Mouse (Mus musculus) hindbrain, embryonic 14.5 days (tissue): ENCODE results near the gene Tbx3. TPM values are rescaled to one million over a fixed set of nuclear protein-coding genes. Genes with fewer than 3 reads are reported as not detected.

Experiments used
- ATAC-seq: fragments of 200-750 bp; cut with Nextera tagmentation; 2 replicates; pipeline ENCODE4 v1.8.0; 2017; ENCODE audit warnings: moderate number of reproducible peaks, mild to moderate bottlenecking, moderate TSS enrichment, moderate library complexity; ENCODE audit not compliant: low FRiP score
- DNase-seq: peaks from one replicate; pipeline ENCODE4 v3.0.0-alpha.2; 2015; ENCODE audit warnings: low spot score
- H3K27ac ChIP-seq: fragments of 300-500 bp; sonication (generic); 2 replicates; pipeline ENCODE4 v1.5.1; 2014; ENCODE audit warnings: mild to moderate bottlenecking, moderate library complexity
- H3K27me3 ChIP-seq: fragments of 300-500 bp; sonication (generic); 2 replicates; pipeline ENCODE4 v1.6.1; 2014; ENCODE audit warnings: mild to moderate bottlenecking, low read length, mixed read lengths; ENCODE audit not compliant: control insufficient read depth, insufficient read depth
- H3K36me3 ChIP-seq: fragments of 300-500 bp; sonication (generic); replicated peaks from 2 replicates; pipeline ENCODE4 v1.6.1; 2014; ENCODE audit not compliant: control insufficient read depth, insufficient read depth
- H3K4me1 ChIP-seq: fragments of 300-500 bp; sonication (generic); replicated peaks from 2 replicates; pipeline ENCODE4 v1.6.1; 2014; ENCODE audit warnings: antibody characterized with exemption, low read length, mixed read lengths; ENCODE audit not compliant: control insufficient read depth, insufficient read depth
- H3K4me2 ChIP-seq: fragments of 300-500 bp; sonication (generic); replicated peaks from 2 replicates; pipeline ENCODE4 v1.6.1; 2014; ENCODE audit warnings: mild to moderate bottlenecking, moderate library complexity
- H3K4me3 ChIP-seq: fragments of 300-500 bp; sonication (generic); replicated peaks from 2 replicates; pipeline ENCODE4 v1.5.1; 2014; ENCODE audit warnings: mild to moderate bottlenecking, low read length
- H3K9ac ChIP-seq: fragments of 300-500 bp; sonication (generic); 2 replicates; pipeline ENCODE4 v1.6.1; 2014
- H3K9me3 ChIP-seq: fragments of 300-500 bp; sonication (generic); 2 replicates; pipeline ENCODE4 v1.6.1; 2016; ENCODE audit warnings: low read length; ENCODE audit not compliant: control insufficient read depth
- WGBS: fragments of 180-500 bp; shearing (Covaris S2); extraction: QIAGEN DNeasy Blood & Tissue Kit; methylation state at CpG from one replicate; pipeline ENCODE4 v1.1.7; 2014; 5-methylcytosine and 5-hydroxymethylcytosine counted together
- polyA plus RNA-seq: library from polyadenylated mRNA; unstranded; fragments of >200 nt; fragmentation: Nextera tagmentation; extraction: Ambion mirVana; gene quantifications from 2 replicates; pipeline ENCODE4 v1.2.1, GENCODE M21; 2014

Gene Tbx3
- polyA plus RNA-seq, 1 experiment from 2014 or later, result 6.6 TPM

- Histone ChIP-seq H3K4me1 (no peaks in the 10 kb centered on the region), H3K9me3 (no peaks in the 10 kb centered on the region), H3K9ac (no peak overlapping the region), H3K4me2 (no peak overlapping the region), H3K27me3 (peaks cover 100% of the 10 kb centered on the region), H3K4me3 (no peak overlapping the region), H3K36me3 (no peaks in the 10 kb centered on the region), H3K27ac (no peak overlapping the region)
- ATAC-seq, result no peak
- 2% methylated on average over 3 of the region's 3 CpGs for WGBS
- DNase-seq, result no peak
Measured at GRCm38 (mm10) chr5:119688306-119688705, 17.8 kb downstream of the Tbx3 start.

GRCm38 (mm10) chr5:119688914-119689420 lies 18.5 kb downstream of the Tbx3 start:
- no peak overlapping the region for H3K27ac ChIP-seq
- H3K9me3 ChIP-seq, result no peaks in the 10 kb centered on the region
- H3K27me3 ChIP-seq, result peaks cover 100% of the 10 kb centered on the region
- no peak for DNase-seq
- no peak overlapping the region for H3K4me2 ChIP-seq
- H3K9ac ChIP-seq, result no peak overlapping the region
- no peaks in the 10 kb centered on the region for H3K4me1 ChIP-seq
- H3K36me3 ChIP-seq, result no peaks in the 10 kb centered on the region
- ATAC-seq, result no peak
- WGBS, result 23% methylated on average over 8 of the region's 8 CpGs
- no peak overlapping the region for H3K4me3 ChIP-seq

- Histone ChIP-seq H3K4me3 (no peak overlapping the region), H3K9ac (no peak overlapping the region), H3K4me2 (no peak overlapping the region), H3K9me3 (no peaks in the 10 kb centered on the region), H3K27ac (no peak overlapping the region), H3K4me1 (no peaks in the 10 kb centered on the region), H3K36me3 (no peaks in the 10 kb centered on the region), H3K27me3 (peaks cover 99% of the 10 kb centered on the region)
- DNase-seq (no peak), ATAC-seq (no peak)
- WGBS, result 40% methylated on average over 3 of the region's 3 CpGs
Measured at GRCm38 (mm10) chr5:119689501-119689900, 19.0 kb downstream of the Tbx3 start.

- Histone ChIP-seq H3K4me3 (no peak overlapping the region), H3K9me3 (no peaks in the 10 kb centered on the region), H3K9ac (no peak overlapping the region), H3K4me2 (no peak overlapping the region), H3K27me3 (peaks cover 95% of the 10 kb centered on the region), H3K36me3 (no peaks in the 10 kb centered on the region), H3K4me1 (no peaks in the 10 kb centered on the region), H3K27ac (no peak overlapping the region)
- DNase-seq (peak; percentile 95), ATAC-seq (no peak)
- WGBS, result 0% methylated on average over 13 of the region's 13 CpGs
Measured at GRCm38 (mm10) chr5:119691075-119691474, 20.6 kb downstream of the Tbx3 start.

GRCm38 (mm10) chr5:119692425-119692824 lies 22.0 kb downstream of the Tbx3 start:
- ATAC-seq (no peak), DNase-seq (no peak)
- no peaks in the 10 kb centered on the region for H3K4me1 ChIP-seq
- H3K4me2 ChIP-seq, result no peak overlapping the region
- H3K9me3 ChIP-seq, result no peaks in the 10 kb centered on the region
- H3K27me3 ChIP-seq, result peaks cover 95% of the 10 kb centered on the region
- no peak overlapping the region for H3K27ac ChIP-seq
- 35% methylated on average over 6 of the region's 6 CpGs for WGBS
- H3K36me3 ChIP-seq, result no peaks in the 10 kb centered on the region
- no peak overlapping the region for H3K4me3 ChIP-seq
- H3K9ac ChIP-seq, result no peak overlapping the region

GRCm38 (mm10) chr5:119694914-119695313 lies 24.4 kb downstream of the Tbx3 start:
- 6% methylated on average over 8 of the region's 8 CpGs for WGBS
- H3K9ac ChIP-seq, result no peak overlapping the region
- H3K36me3 ChIP-seq, result no peaks in the 10 kb centered on the region
- peaks cover 82% of the 10 kb centered on the region for H3K27me3 ChIP-seq
- no peak overlapping the region for H3K4me3 ChIP-seq
- no peaks in the 10 kb centered on the region for H3K9me3 ChIP-seq
- DNase-seq (no peak), ATAC-seq (no peak)
- no peak overlapping the region for H3K27ac ChIP-seq
- H3K4me1 ChIP-seq, result no peaks in the 10 kb centered on the region
- no peak overlapping the region for H3K4me2 ChIP-seq

- Histone ChIP-seq H3K27me3 (peaks cover 76% of the 10 kb centered on the region), H3K27ac (no peak overlapping the region), H3K4me3 (no peak overlapping the region), H3K9me3 (no peaks in the 10 kb centered on the region), H3K36me3 (no peaks in the 10 kb centered on the region), H3K4me2 (no peak overlapping the region), H3K4me1 (no peaks in the 10 kb centered on the region), H3K9ac (no peak overlapping the region)
- DNase-seq (no peak), ATAC-seq (no peak)
- 74% methylated on average over 1 of the region's 1 CpGs for WGBS
Measured at GRCm38 (mm10) chr5:119703031-119703430, 32.6 kb downstream of the Tbx3 start.

GRCm38 (mm10) chr5:119704900-119705299 lies 34.4 kb downstream of the Tbx3 start:
- Histone ChIP-seq H3K4me1 (no peaks in the 10 kb centered on the region), H3K9ac (no peak overlapping the region), H3K27ac (no peak overlapping the region), H3K27me3 (peaks cover 85% of the 10 kb centered on the region), H3K9me3 (no peaks in the 10 kb centered on the region), H3K4me2 (no peak overlapping the region), H3K4me3 (no peak overlapping the region), H3K36me3 (no peaks in the 10 kb centered on the region)
- WGBS, result 58% methylated on average over 7 of the region's 7 CpGs
- ATAC-seq (no peak), DNase-seq (no peak)

GRCm38 (mm10) chr5:119706467-119706866 lies 36.0 kb downstream of the Tbx3 start:
- peak overlapping the region; percentile 18 for H3K4me2 ChIP-seq
- H3K27me3 ChIP-seq, result peaks cover 94% of the 10 kb centered on the region
- no peak for DNase-seq
- under 1% methylated on average over 17 of the region's 17 CpGs for WGBS
- ATAC-seq, result no peak
- H3K9ac ChIP-seq, result no peak overlapping the region
- no peaks in the 10 kb centered on the region for H3K4me1 ChIP-seq
- H3K9me3 ChIP-seq, result no peaks in the 10 kb centered on the region
- no peaks in the 10 kb centered on the region for H3K36me3 ChIP-seq
- H3K4me3 ChIP-seq, result no peak overlapping the region
- H3K27ac ChIP-seq, result no peak overlapping the region
